Mouse (Mus musculus) forebrain, embryonic 14.5 days (tissue): ENCODE data around the gene Wdr45b. TPM values are rescaled to one million over a fixed set of nuclear protein-coding genes. Genes with fewer than 3 reads are reported as not detected.

ENCODE experiments used
- ATAC-seq: fragments of 200-750 bp; cut with Nextera tagmentation; 2 replicates; pipeline ENCODE4 v1.8.0; 2017; ENCODE audit warnings: mild to moderate bottlenecking, moderate library complexity
- DNase-seq: peaks from one replicate; pipeline ENCODE4 v3.0.0-alpha.2; 2015; ENCODE audit warnings: low spot score
- H3K27ac ChIP-seq: fragments of 300-500 bp; sonication (generic); 2 replicates; pipeline ENCODE4 v1.5.1; 2014; ENCODE audit warnings: low read depth, mild to moderate bottlenecking, control low read depth, low read length, moderate library complexity
- H3K27me3 ChIP-seq: fragments of 300-500 bp; sonication (generic); replicated peaks from 2 replicates; pipeline ENCODE4 v1.6.1; 2014; ENCODE audit warnings: low read length, control low read depth, mixed read lengths; ENCODE audit not compliant: control insufficient read depth, insufficient read depth
- H3K36me3 ChIP-seq: fragments of 300-500 bp; sonication (generic); 2 replicates; pipeline ENCODE4 v1.6.1; 2014; ENCODE audit warnings: low read length, control low read depth; ENCODE audit not compliant: control insufficient read depth, insufficient read depth
- H3K4me1 ChIP-seq: fragments of 300-500 bp; sonication (generic); 2 replicates; pipeline ENCODE4 v1.6.1; 2014; ENCODE audit warnings: antibody characterized with exemption, low read length, control low read depth; ENCODE audit not compliant: control insufficient read depth, insufficient read depth
- H3K4me2 ChIP-seq: fragments of 300-500 bp; sonication (generic); 2 replicates; pipeline ENCODE4 v1.6.1; 2014; ENCODE audit warnings: mild to moderate bottlenecking, control low read depth, low read length
- H3K4me3 ChIP-seq: fragments of 300-500 bp; sonication (generic); 2 replicates; pipeline ENCODE4 v1.5.1; 2014; ENCODE audit warnings: low read depth, low read length, control low read depth
- H3K9ac ChIP-seq: fragments of 300-500 bp; sonication (generic); 2 replicates; pipeline ENCODE4 v1.6.1; 2014; ENCODE audit warnings: mild to moderate bottlenecking, low read length, control low read depth, moderate library complexity
- H3K9me3 ChIP-seq: fragments of 300-500 bp; sonication (generic); replicated peaks from 2 replicates; pipeline ENCODE4 v1.6.1; 2016; ENCODE audit warnings: low read length, control low read depth, mixed read lengths; ENCODE audit not compliant: control insufficient read depth
- WGBS: fragments of 180-500 bp; shearing (Covaris S2); extraction: QIAGEN DNeasy Blood & Tissue Kit; methylation state at CpG from one replicate; pipeline ENCODE4 v1.1.7; 2014; 5-methylcytosine and 5-hydroxymethylcytosine counted together
- polyA plus RNA-seq: library from polyadenylated mRNA; unstranded; fragments of >200 nt; fragmentation: Nextera tagmentation; extraction: Ambion mirVana; gene quantifications from 2 replicates; pipeline ENCODE4 v1.2.1, GENCODE M21; 2014

Wdr45b gene
- polyA plus RNA-seq, 1 experiment from 2014 or later: 119 TPM

- H3K27me3 ChIP-seq: no peaks in the 10 kb centered on the region
- H3K9me3 ChIP-seq: peaks cover 5% of the 10 kb centered on the region; the same call in 1 of the 2 replicates
- no peak overlapping the region for H3K4me2 ChIP-seq
- H3K9ac ChIP-seq: no peak overlapping the region
- no peak overlapping the region for H3K27ac ChIP-seq
- no peak overlapping the region for H3K4me3 ChIP-seq
- no peak for DNase-seq
- H3K36me3 ChIP-seq: peaks cover 79% of the 10 kb centered on the region
- no peaks in the 10 kb centered on the region for H3K4me1 ChIP-seq
- ATAC-seq: no peak
- 96% methylated on average over 8 of the region's 8 CpGs for WGBS
Observed at GRCm38 (mm10) chr11:121306608-121307007, 47.6 kb downstream of the Wdr45b start.

GRCm38 (mm10) chr11:121305371-121305770 is 48.9 kb downstream of the Wdr45b start:
- no peak overlapping the region for H3K9ac ChIP-seq
- no peak for DNase-seq
- H3K4me3 ChIP-seq: no peak overlapping the region
- WGBS: 93% methylated on average over 6 of the region's 6 CpGs
- H3K9me3 ChIP-seq: peaks cover 3% of the 10 kb centered on the region; the same call in 1 of the 2 replicates
- no peaks in the 10 kb centered on the region for H3K4me1 ChIP-seq
- H3K36me3 ChIP-seq: peaks cover 86% of the 10 kb centered on the region
- H3K27me3 ChIP-seq: no peaks in the 10 kb centered on the region
- ATAC-seq: no peak
- H3K27ac ChIP-seq: no peak overlapping the region
- H3K4me2 ChIP-seq: no peak overlapping the region

- Histone ChIP-seq H3K4me2 (no peak overlapping the region), H3K36me3 (peaks cover 87% of the 10 kb centered on the region), H3K27me3 (no peaks in the 10 kb centered on the region), H3K4me3 (no peak overlapping the region), H3K9me3 (no peaks in the 10 kb centered on the region), H3K27ac (no peak overlapping the region), H3K4me1 (no peaks in the 10 kb centered on the region), H3K9ac (no peak overlapping the region)
- ATAC-seq (no peak), DNase-seq (no peak)
- WGBS: 94% methylated on average over 9 of the region's 9 CpGs
Observed at GRCm38 (mm10) chr11:121300265-121300664, 54.0 kb downstream of the Wdr45b start.

- 91% methylated on average over 8 of the region's 8 CpGs for WGBS
- Histone ChIP-seq H3K4me2 (no peak overlapping the region), H3K9ac (no peak overlapping the region), H3K4me3 (no peak overlapping the region), H3K9me3 (no peaks in the 10 kb centered on the region), H3K4me1 (no peaks in the 10 kb centered on the region), H3K27ac (no peak overlapping the region), H3K27me3 (no peaks in the 10 kb centered on the region), H3K36me3 (peaks cover 84% of the 10 kb centered on the region)
- ATAC-seq (no peak), DNase-seq (no peak)
Observed at GRCm38 (mm10) chr11:121298493-121298892, 55.8 kb downstream of the Wdr45b start.

GRCm38 (mm10) chr11:121294771-121295170 is 59.5 kb downstream of the Wdr45b start:
- Histone ChIP-seq H3K4me3 (no peak overlapping the region), H3K9ac (no peak overlapping the region), H3K4me2 (no peak overlapping the region), H3K36me3 (peaks cover 85% of the 10 kb centered on the region), H3K4me1 (no peaks in the 10 kb centered on the region), H3K27me3 (no peaks in the 10 kb centered on the region), H3K27ac (no peak overlapping the region), H3K9me3 (no peaks in the 10 kb centered on the region)
- DNase-seq (no peak), ATAC-seq (no peak)
- WGBS: 98% methylated on average over 5 of the region's 5 CpGs

GRCm38 (mm10) chr11:121289859-121290258 is 64.4 kb downstream of the Wdr45b start:
- no peak for DNase-seq
- Histone ChIP-seq H3K9me3 (no peaks in the 10 kb centered on the region), H3K4me1 (no peaks in the 10 kb centered on the region), H3K4me3 (no peak overlapping the region), H3K36me3 (peaks cover 88% of the 10 kb centered on the region), H3K9ac (no peak overlapping the region), H3K4me2 (no peak overlapping the region), H3K27me3 (no peaks in the 10 kb centered on the region), H3K27ac (no peak overlapping the region)
- 90% methylated on average over 3 of the region's 3 CpGs for WGBS
- no peak for ATAC-seq

- H3K4me3 ChIP-seq: no peak overlapping the region
- H3K4me1 ChIP-seq: no peaks in the 10 kb centered on the region
- H3K4me2 ChIP-seq: no peak overlapping the region
- no peak overlapping the region for H3K9ac ChIP-seq
- H3K9me3 ChIP-seq: no peaks in the 10 kb centered on the region
- 90% methylated on average over 6 of the region's 6 CpGs for WGBS
- ATAC-seq (no peak), DNase-seq (no peak)
- no peak overlapping the region for H3K27ac ChIP-seq
- H3K36me3 ChIP-seq: peaks cover 40% of the 10 kb centered on the region
- no peaks in the 10 kb centered on the region for H3K27me3 ChIP-seq
Observed at GRCm38 (mm10) chr11:121282911-121283310, 71.3 kb downstream of the Wdr45b start.

GRCm38 (mm10) chr11:121278011-121278410 is 76.2 kb downstream of the Wdr45b start:
- Histone ChIP-seq H3K4me3 (no peak overlapping the region), H3K27me3 (no peaks in the 10 kb centered on the region), H3K9me3 (no peaks in the 10 kb centered on the region), H3K9ac (no peak overlapping the region), H3K4me2 (no peak overlapping the region), H3K4me1 (no peaks in the 10 kb centered on the region), H3K27ac (no peak overlapping the region), H3K36me3 (peaks cover 6% of the 10 kb centered on the region; the same call in 1 of the 2 replicates)
- ATAC-seq (no peak), DNase-seq (no peak)
- WGBS: 90% methylated on average over 3 of the region's 3 CpGs

- DNase-seq (no peak), ATAC-seq (no peak)
- no peak overlapping the region for H3K4me2 ChIP-seq
- no peak overlapping the region for H3K27ac ChIP-seq
- H3K36me3 ChIP-seq: peaks cover 6% of the 10 kb centered on the region; the same call in 1 of the 2 replicates
- 92% methylated on average over 8 of the region's 8 CpGs for WGBS
- no peaks in the 10 kb centered on the region for H3K27me3 ChIP-seq
- H3K9ac ChIP-seq: no peak overlapping the region
- no peaks in the 10 kb centered on the region for H3K4me1 ChIP-seq
- H3K9me3 ChIP-seq: no peaks in the 10 kb centered on the region
- H3K4me3 ChIP-seq: no peak overlapping the region
Observed at GRCm38 (mm10) chr11:121277516-121277915, 76.7 kb downstream of the Wdr45b start.
